Mouse (Mus musculus) embryonic fibroblast, embryonic 13.5 days (primary cell): ENCODE measurements around the gene Eif4enif1.

Experiments
- CTCF ChIP-seq: IDR thresholded peaks from 2 replicates; pipeline ENCODE4 v1.5.1; 2011; ENCODE audit warnings: mild to moderate bottlenecking, control low read depth, low read length, moderate library complexity, borderline replicate concordance; ENCODE audit not compliant: insufficient read depth
- POLR2A ChIP-seq: IDR thresholded peaks from 2 replicates; pipeline ENCODE4 v1.6.1; 2011; ENCODE audit warnings: low read depth, mild to moderate bottlenecking, control low read depth, low read length, moderate library complexity

DNA sequence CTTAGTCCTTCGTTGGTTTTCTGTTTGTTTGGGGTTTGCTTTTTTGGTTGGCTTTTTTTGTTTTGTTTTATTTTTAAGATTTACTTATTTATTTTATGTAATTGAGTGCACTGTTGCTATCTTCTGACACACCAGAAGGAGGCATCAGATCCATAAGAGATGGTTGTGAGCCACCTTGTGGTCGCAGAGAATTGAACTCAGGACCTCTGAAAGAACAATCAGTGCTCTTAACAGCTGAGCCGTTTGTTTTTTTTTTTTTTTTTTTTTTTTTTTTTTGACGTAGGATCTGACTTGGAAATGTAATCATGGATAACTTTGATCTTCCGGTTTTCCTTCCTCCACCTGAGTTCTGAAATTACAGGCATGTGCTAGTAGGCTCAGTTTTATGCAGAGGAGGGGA lies 20.9 kb downstream of the Eif4enif1 start:
- TF ChIP-seq POLR2A = no peak
- no peak for TF ChIP-seq CTCF
